Mouse (Mus musculus): ENCODE measurements around the gene Ctbs. TPM values are rescaled to one million over a fixed set of nuclear protein-coding genes. Genes with fewer than 3 reads are reported as not detected.

The Ctbs gene
- total RNA-seq (2022): 10 to 100 TPM in 1 of 4 experiments, 1 to 10 TPM in 3; 5.9 to 10.5 (median 9.7) TPM

DNA sequence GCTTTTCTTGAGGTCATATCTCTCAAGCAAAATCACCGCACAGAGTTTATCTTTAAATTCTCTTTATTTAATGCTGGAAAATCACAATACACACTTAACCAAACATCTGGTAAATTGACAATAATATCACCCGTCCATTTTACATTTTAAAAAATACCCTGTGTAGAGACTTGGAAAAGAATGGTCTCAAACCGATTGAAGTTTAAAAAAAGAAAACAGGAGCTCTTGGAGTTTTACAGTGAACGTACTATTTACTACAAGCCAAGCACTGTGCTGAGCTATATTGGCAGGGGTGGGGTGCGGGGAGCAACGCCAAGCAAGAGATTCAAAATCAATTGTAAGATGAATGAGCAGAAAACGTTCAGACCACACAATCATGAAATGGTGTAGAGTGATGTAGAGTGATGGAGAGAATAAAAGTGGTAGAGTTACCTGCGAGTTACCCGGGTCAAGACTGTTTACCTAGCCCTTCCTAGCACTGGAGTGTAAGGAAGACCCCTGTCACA lies at the start of gene Ctbs:
Gene Ctbs (plus strand): TSS at position 51 of the 506 bp plus-strand sequence.
- DNase-seq (ENCODE audit: low spot score in 2 of 2): no peak

DNA sequence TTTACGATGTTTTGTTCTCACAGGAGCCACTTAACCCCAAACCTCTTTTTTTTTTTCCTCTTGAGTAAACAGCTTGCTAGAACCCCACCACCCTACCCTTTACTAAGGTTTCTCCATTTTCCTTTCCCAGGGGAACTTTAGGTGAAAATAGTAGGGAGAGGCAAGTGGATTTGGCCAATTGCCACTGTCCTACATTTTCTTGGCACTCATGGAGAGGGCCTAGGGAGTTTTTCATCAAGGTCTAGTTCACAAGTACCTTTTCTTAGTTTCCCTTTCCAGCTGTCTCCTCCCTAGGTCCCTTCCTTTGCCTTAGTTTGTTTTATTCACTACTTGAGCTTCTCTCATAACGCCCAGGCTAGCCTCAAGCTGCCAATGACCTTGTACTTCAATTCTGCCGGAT lies 45.8 kb upstream of the Ctbs start:
- DNase-seq (ENCODE audit: low spot score in 2 of 2): no peak

DNA sequence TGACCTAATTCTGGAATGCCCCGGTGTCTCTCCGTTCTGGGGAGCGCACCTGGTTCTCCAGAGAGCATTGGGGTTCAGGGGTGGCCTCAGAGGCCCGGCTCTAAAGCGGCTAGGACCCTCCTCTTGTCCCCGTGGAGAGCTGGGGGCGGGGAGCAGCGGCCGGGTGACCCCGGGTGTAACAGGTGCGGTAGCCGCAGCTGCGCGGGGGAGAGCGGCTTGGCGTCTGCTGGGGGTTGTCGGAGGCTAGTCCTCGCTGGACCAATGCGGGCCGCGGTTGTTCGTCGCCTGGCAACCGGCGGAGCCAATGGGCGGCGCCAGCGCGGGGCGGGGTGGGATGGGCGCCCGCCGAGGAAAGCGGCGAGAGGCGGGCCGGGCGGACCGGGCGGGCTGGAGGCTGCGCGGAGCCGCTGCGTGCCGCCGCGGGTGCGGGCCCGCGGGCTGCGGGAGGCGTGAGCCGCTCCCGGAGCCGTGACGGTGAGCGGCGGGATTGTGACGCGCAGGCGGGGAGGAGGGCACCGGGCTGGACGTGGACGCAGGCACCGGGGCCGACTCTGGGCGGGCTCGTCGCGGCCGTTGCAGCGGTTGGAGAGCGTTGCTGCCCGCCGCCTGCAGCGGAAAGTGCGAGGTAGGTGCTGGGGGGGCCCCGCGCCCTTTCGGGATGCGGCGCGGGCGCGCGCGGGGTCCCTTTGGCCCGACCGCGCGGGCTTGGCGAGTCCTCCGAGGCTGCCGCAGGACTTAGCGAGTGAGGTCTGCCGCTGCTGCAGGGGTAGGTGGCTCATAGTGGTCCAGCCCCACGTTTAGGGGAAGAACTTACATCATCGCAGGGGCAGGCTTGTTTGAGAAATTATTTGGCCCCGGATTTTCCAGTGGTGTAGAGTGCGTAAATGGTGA lies 45.0 kb upstream of the Ctbs start, which contains the start of gene Ssx2ip:
Gene Ssx2ip (plus strand): TSS at position 332 of the 891 bp plus-strand sequence.
- peak; percentile 93 to 97 for DNase-seq (ENCODE audit: low spot score in 2 of 2)

DNA sequence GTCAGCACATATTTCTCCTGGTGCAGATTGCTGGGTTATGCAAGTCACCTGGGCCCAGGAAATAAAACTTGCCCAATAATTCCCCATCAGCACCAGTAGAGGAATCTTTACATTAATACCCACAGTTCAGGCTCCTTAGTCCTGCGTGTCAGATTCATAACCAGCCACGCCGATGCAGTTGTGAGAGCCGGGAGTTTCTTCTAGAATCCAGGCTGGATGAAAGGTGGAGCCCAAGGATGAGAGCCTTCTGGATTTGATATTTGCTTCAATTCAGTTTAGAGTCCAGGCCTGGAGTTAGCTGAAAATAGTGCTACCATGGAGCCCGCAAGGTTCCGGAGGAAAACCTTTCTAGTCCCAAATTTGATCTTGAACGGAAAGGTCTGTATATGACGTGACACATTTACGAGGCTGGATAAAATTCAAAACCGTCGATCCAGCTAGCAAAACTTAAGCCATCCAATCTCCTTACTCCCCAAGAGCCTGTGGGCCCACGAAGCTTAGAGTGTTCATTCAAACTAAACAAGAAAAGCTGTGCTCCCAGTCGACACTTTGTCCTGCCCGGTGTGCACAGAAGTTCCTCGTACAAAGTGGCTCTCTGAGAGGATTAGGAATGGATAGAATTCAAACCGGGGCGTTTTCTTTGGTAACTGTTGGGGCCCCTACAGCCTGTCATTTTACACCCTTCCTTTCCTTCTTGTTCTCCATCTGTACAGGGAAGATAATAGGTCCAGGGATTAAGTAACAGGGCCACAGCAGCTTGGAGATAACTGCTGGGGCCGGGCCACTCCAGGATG lies 44.2 kb upstream of the Ctbs start:
- DNase-seq (ENCODE audit: low spot score in 2 of 2): no peak

DNA sequence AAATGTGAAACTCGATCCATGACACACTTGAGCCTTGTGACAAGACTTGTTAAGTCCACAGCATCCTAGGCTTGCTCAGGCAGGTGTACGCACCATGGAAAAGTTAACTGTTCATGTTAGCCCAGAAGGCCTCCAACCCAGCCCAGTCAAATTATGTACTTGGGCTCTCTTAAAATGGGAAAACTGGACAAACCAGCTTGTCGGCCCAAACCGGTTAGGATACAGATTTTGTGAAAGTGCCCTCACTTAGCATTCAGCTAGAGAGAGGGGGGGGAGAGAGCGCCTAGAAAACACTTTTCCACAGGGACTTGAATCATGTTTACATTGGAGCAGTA lies 43.6 kb upstream of the Ctbs start:
- DNase-seq (ENCODE audit: low spot score in 2 of 2): no peak

DNA sequence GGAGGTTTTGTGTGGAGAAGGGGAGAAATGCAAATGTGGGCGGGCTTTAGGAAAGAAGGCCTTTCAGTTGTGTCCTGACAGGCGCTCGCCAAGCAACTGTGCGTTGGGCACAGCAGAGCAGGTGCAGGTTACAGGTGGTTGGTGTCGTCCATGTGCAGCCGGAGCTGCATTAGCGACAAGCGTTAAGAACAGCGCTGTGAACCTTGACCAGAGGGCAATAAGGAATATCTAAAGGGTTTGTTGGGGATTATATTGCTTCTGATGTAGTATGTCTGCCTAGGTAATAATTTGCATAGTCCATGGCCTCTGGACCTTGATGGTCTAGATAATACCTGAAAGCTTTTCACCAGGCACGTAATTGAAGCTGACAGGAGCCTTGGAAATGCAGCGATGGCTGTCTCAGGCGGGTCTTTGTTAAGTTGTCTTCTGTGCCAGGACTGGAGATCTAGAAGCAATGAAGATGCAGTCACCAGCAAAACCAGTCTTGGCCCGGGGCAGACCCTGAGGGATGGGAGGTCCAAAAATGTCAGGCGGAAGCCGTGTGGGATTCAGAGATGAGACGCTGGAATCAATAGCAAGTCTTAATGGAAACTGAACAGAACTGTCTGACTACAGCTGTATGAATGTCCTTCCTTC lies 42.4 kb upstream of the Ctbs start:
- no peak for DNase-seq (ENCODE audit: low spot score in 2 of 2)

DNA sequence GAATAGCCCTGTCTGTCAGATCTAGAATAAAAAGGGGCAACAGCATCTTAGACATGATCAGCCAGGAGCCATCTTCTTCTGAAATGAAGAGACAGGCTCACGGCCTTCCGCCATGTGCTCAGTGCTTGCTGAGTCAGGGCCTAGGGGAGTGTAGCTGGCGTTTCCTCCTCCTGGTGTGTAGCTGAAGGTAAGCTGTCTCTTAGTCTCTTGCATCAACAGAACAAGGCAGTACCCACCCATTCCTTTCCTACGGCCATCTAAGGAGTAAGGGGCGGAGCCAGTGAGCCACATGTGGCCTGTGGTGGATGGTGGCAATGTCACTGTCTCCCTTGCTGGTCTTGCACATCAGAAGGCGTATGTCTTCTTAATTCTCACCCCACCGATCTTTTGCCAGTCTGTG lies 39.5 kb upstream of the Ctbs start:
- DNase-seq (ENCODE audit: low spot score in 2 of 2): no peak

DNA sequence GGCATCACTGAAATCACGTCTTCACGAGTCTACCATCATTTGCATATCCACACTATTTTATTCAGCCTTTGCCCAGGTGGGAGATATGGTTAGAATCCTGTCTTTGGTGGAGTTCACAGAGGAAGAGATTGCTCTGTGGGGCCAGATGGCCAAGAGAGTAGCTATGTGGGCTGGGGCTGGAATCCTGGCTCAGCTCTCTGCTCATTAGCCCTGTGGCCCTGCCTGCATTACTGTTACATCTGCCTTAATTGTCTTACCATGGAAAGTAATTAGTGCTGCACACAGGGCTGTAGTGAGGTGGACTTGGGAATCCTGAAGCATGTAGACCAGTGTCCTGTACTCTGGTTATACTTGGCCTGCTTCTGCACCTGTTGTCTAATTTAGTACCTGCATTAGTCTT lies 37.6 kb upstream of the Ctbs start:
- no peak for DNase-seq (ENCODE audit: low spot score in 2 of 2)

DNA sequence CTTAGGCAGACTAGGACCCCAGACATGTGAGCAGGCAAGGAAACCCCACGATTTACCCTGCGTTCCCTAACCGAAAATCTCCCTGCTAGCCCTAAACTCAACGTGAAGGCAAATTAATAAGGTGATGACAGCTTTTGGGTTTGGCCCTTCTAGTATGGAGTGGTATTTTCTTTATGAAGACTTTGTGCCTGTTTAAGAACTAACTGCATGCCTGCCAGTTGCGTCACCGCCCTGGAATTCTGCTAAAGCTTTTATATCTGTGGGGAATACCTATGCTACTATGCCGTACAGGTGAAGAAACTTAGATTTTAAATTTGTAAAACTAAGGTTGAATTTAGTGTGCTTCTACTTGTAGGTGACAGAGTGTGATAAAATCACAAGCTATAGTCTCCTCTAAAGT lies 37.1 kb upstream of the Ctbs start:
- no peak for DNase-seq (ENCODE audit: low spot score in 2 of 2)

DNA sequence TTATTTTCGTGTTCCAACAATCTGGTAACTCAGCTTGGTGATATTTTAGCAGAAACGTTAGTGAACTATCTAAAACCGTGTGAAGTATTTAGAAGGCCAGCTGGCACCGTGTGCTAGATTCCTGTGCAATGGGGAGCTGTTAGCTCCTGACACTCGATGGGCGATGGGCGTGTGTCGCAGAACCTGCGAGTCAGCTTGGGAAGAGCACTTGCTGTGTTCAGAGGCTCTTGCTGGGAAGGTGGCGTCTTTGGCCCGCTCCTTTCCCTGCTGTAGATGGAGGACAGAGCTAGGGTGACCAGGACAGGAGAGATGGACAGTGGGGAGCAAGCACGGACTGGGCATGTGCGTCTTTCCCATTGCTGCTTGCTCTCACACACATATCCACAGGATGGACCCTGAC lies 36.6 kb upstream of the Ctbs start:
- DNase-seq (ENCODE audit: low spot score in 2 of 2): no peak

DNA sequence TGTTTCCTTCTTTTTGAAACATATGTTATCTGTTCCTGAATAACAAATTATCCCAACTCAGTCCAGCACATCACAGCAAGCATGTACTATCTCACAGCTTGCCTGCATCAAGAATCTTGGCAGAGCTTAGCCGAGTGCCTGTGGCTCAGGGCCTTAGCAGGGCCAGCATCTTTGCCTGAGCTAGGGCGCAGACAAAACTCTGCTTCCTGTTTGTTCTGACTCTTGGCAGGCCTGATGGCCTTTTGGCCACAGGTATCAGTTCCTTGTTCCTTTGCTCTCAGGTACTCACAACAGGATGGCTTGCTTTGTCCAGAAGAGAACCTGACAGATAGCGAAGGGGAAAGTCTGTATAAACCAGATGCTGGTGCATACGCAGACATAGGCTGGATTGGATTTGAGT lies 35.6 kb upstream of the Ctbs start:
- no peak for DNase-seq (ENCODE audit: low spot score in 2 of 2)

DNA sequence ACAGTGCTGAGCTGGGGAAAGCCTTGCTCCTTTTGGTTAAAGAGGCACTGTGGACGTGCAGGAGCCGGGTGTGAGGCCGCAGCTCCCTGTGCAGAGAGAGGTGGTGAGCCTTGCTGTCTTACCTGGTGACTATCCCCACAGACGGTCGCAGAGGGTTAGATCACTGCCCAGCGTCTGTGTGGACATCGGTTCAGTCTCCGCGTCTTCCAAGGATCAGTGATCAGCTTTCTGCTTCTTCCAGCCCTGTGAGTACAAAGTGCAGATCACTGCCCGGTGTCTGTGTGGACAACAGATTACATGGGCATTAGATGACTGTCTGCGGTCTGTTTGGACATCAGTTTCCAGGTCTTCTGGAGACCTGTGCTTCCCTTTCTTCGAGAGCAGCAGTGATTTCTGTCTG lies 35.0 kb upstream of the Ctbs start:
- no peak for DNase-seq (ENCODE audit: low spot score in 2 of 2)

DNA sequence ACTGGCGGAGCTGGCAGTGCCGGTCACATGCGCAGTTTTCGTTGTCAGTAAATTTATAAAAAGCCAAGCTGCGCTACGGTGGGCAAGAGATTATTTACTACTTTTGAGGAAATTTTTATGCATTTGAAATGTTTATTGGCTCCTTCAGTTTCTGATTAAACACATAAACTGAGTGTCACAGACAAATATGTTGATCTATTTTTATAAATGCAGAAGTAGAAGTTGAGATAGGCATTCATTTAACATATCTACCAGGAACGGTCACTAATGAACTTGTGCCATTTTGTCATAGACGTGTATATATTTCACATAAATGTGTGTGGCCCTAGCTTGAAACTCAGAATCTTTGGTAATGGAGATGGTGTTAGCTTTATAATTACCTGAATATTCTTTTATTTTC lies 31.7 kb upstream of the Ctbs start:
- no peak for DNase-seq (ENCODE audit: low spot score in 2 of 2)

DNA sequence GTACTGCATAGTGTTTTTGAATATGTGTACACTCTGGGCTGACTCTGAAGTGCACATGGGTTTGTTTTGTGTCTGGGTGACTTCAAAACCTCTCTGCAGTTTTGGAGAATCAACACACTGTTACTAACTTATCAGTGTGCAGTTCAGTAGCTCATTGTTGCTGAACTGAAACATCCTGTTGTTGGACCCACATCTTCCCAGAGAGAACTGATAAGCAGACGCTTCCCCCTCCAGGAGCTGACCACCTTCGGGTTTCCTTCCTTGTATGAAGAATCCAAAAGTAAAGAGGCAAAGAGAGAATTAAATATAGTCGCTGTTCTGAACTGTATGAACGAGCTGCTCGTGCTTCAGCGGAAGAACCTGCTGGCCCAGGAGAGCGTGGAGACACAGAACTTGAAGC lies 30.7 kb upstream of the Ctbs start:
- DNase-seq (ENCODE audit: low spot score in 2 of 2): no peak

DNA sequence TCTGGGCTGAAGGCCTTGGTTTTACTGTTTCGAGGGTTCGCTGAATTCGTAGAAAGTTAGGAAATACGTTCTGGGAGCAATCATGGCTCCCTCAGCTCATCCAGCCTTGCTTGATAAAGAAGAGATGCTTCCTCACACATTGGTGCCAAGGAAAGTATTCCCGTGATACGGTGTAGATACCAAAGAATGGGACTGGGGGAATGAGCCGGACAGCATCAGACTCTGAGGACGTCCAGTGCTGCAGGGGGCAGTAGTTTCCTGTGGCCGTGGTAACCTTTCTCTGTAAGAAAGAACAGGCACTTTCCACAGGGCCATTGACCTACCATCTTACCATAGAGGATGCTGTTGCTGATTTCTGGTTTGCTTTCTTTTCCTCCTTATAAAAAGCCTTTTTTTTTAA lies 30.1 kb upstream of the Ctbs start:
- no peak for DNase-seq (ENCODE audit: low spot score in 2 of 2)

DNA sequence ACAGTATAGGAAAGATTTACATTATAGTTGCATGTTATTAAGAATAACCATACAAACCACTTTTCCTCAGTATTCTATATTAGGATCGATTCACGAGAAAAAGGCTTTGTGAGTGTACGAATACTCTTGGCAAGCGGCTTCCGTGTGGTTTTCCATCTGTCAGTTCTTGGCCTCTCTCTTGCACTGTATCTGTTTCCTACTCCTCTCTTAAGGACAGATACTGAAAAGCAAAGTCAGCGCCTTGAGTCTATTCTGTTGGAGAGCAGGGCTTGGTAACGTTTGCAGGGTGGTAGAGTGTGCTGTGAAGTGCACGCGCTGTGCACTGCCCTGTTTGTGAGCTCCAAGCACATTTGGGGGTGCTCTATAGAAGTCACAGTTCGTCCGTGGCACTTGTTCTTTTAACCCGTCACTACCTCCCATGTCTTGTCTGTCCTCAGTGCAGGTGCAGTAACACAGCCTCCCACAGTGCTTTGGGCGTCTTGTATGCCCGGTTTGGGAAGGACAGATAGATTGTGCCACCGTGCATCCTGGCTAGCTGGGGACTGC lies 29.5 kb upstream of the Ctbs start:
- no peak for DNase-seq (ENCODE audit: low spot score in 2 of 2)

DNA sequence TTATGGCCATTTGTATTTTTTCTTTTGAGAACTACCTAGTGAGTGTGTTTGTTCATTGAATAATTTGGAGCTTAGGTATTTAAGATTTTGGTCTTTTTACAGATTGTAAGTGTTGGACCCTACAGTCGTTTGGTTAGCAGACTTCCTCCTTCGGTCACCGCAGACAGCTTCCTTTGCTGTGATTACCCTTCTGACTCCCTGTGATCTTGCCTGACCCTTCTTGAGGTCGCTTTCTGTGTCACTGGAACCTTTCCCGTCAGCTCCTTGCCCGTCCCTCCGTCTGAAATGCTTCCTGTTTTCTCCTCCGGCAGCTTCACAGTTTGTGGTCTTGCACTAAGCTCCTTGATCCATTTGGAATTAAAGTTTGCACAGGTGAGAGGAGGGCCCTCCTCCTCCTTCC lies 27.8 kb upstream of the Ctbs start:
- DNase-seq (ENCODE audit: low spot score in 2 of 2): no peak

DNA sequence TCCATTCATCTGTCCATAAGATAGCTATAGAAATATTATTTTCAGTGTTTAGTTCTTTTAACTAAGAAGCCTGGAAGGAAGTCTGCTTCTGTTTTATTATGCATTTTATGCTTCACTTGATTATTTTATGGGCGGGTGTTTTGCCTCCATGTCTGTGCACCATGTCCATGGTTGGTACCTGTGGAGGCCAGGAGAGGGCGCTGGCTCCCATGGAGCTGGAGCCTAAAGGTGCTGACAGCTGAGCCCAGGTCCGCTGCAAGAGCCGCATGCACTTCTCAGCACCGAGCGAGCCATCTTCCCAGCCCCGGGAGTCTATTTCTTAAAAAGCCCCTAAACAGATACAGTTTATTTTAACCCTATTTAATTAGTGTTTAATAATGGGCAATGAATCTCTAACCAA lies 25.9 kb upstream of the Ctbs start:
- no peak for DNase-seq (ENCODE audit: low spot score in 2 of 2)

DNA sequence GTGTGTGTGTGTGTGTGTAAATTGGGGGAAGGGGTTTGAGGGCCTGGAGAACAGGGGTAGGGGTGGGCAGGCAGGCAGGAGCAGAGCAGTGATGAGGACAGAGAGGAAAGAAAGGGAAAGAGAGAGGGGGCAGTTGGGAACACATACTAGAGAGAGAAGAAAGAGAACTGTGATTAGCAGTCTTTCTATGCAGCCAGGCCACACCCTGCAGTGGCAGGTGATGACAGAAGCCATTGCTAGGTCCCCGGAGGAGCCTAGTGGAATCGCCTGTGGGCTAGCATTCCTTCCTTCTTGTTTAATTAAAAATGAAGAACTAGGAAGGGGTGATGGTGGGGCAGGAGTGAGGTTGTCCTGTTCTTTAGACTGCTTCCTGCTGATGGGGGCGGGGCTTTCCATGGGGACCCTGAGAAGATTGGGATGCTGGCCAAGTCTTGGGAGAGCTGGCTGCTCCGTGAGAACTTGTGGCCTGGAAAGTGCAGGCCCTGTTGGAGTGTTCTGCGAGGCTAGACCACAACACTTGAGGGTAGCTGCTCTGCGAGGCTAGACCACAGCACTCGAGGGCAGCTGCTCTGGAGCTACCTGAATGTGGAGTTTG lies 25.2 kb upstream of the Ctbs start:
- DNase-seq (ENCODE audit: low spot score in 2 of 2): no peak

DNA sequence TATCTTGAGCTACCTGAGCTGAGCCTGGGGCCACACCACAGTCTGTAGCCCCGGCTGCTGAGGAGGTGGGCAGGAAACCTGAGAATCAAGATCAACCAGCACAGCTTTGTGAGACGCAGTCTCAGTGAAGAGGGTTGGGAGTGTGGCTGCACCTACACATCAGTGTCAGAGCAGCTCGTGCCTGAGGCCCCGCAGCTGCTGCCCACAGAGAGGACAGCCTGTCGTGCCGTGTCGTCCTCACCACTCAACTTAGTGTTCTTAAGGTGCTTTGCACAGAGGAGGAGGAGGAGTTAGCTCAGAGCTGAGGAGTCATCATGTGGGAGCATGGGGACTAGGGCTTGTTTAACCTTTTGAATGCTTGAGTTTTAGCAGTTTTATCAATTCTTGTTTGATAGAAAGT lies 23.7 kb upstream of the Ctbs start:
- no peak for DNase-seq (ENCODE audit: low spot score in 2 of 2)

DNA sequence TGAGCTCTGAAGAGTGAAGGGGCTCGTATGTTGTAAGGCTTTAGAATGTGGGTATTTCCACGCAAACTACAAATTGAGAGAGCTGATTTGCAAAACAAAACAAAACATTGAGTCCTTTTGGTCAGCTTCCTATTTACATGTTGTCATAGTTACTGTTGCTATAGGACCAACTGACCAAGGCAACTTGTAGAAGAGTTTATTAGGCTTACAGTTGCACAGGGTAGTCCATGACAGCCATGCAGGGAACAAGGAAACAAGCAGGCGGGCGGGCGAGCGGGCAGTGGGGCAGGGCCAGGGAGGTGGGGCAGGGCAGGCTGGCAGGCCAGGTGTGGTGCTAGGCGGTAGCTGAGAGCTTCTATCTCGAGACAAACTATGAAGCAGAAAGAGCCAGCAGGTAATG lies 23.1 kb upstream of the Ctbs start:
- DNase-seq (ENCODE audit: low spot score in 2 of 2): no peak
